Mouse (Mus musculus) liver, adult 2 months (tissue): ENCODE measurements around the gene Slc5a2.

Experiments used
- CTCF ChIP-seq: fragments of 200-500 bp; IDR thresholded peaks from 2 replicates; pipeline ENCODE4 v1.5.1; 2011; ENCODE audit warnings: low read depth, low read length, control low read depth
- POLR2A ChIP-seq: fragments of 200-500 bp; IDR thresholded peaks from 2 replicates; pipeline ENCODE4 v1.6.1; 2011; ENCODE audit warnings: low read length, control low read depth; ENCODE audit not compliant: insufficient read depth; ENCODE audit errors: extremely low read depth

- TF ChIP-seq POLR2A, result no peak
- TF ChIP-seq CTCF, result no peak
Measured at GRCm38 (mm10) chr7:128300952-128301351, 35.5 kb downstream of the Slc5a2 start.
